In genomic region chr17:27643101-27643500, GRCm38 (mm10) we compare ENCODE assay signal across 11 mouse cellular contexts. TPM values are rescaled to one million over a fixed set of nuclear protein-coding genes. Genes with fewer than 3 reads are reported as not detected.
DNase-seq lines count a peak whose midpoint lies in the region; ATAC-seq and TF ChIP-seq lines count a peak whose summit lies in the region.
"Had no signal": no experiment of that assay in that cellular context is flagged by ENCODE, and none has a peak within 500 bp of the region (broad histone marks: within the 10 kb centered on the region; RNA-seq: fewer than 3 reads in every experiment).

No protein-coding gene starts in this region.

- no peaks in the 10 kb centered on the region for H3K9me3 ChIP-seq in forebrain, embryonic 13.5 days (replicated peaks)
- no peaks in the 10 kb centered on the region for H3K9me3 ChIP-seq in forebrain, embryonic 11.5 days (ENCODE audit: control insufficient read depth, low read length)
- H3K9me3 ChIP-seq in hindbrain, embryonic 10.5 days = no peaks in the 10 kb centered on the region
- H3K9me3 ChIP-seq in midbrain, postnatal 0 days (ENCODE audit: low read length) = no peaks in the 10 kb centered on the region

- H3K27me3 ChIP-seq in forebrain, embryonic 13.5 days = no peaks in the 10 kb centered on the region
- no peaks in the 10 kb centered on the region for H3K27me3 ChIP-seq in forebrain, embryonic 11.5 days (ENCODE audit: control insufficient read depth, insufficient read depth, low read length)
- no peaks in the 10 kb centered on the region for H3K27me3 ChIP-seq in hindbrain, embryonic 10.5 days (ENCODE audit: insufficient read depth, poor library complexity, severe bottlenecking)
- H3K27me3 ChIP-seq in midbrain, postnatal 0 days (ENCODE audit: insufficient read depth, low read length) = no peaks in the 10 kb centered on the region

- H3K4me1 ChIP-seq in forebrain, embryonic 13.5 days = peaks cover 10% of the 10 kb centered on the region
- H3K4me1 ChIP-seq in forebrain, embryonic 11.5 days (replicated peaks; ENCODE audit: control insufficient read depth, insufficient read depth, low read length) = no peaks in the 10 kb centered on the region
- H3K4me1 ChIP-seq in hindbrain, embryonic 10.5 days (replicated peaks) = peaks cover 16% of the 10 kb centered on the region
- no peaks in the 10 kb centered on the region for H3K4me1 ChIP-seq in midbrain, postnatal 0 days (ENCODE audit: insufficient read depth, low read length)

- no peak for TF ChIP-seq CTCF in midbrain, postnatal 0 days (IDR thresholded peaks at IDR 0.05)

- no peaks in the 10 kb centered on the region for H3K36me3 ChIP-seq in forebrain, embryonic 13.5 days (ENCODE audit: poor library complexity, severe bottlenecking)
- H3K36me3 ChIP-seq in forebrain, embryonic 11.5 days (ENCODE audit: control insufficient read depth, insufficient read depth, low read length) = no peaks in the 10 kb centered on the region
- H3K36me3 ChIP-seq in hindbrain, embryonic 10.5 days = no peaks in the 10 kb centered on the region
- no peaks in the 10 kb centered on the region for H3K36me3 ChIP-seq in midbrain, postnatal 0 days (ENCODE audit: insufficient read depth, low read length)

- intact Hi-C loops in gastrocnemius, postnatal 36 days (cut with DNase I) = no loop called here

- peak overlapping the region; percentile 35 for H3K4me2 ChIP-seq in forebrain, embryonic 13.5 days
- H3K4me2 ChIP-seq in forebrain, embryonic 11.5 days (ENCODE audit: low read depth, low read length, severe bottlenecking) = no peak overlapping the region
- H3K4me2 ChIP-seq in midbrain, postnatal 0 days (ENCODE audit: low read depth, low read length, poor library complexity, severe bottlenecking) = no peak overlapping the region

- ATAC-seq in forebrain, embryonic 13.5 days = peak; percentile 56; the same call in 1 of the 2 replicates
- ATAC-seq in forebrain, embryonic 11.5 days (replicated peaks; ENCODE audit: low FRiP score) = no peak
- no peak for ATAC-seq in midbrain, postnatal 0 days (ENCODE audit: low FRiP score)

- 43% methylated on average over 6 of the region's 6 CpGs for WGBS in forebrain, embryonic 13.5 days
- WGBS in forebrain, embryonic 11.5 days = 59% methylated on average over 6 of the region's 6 CpGs
- WGBS in hindbrain, embryonic 10.5 days = 42% methylated on average over 6 of the region's 6 CpGs
- WGBS in midbrain, postnatal 0 days = 42% methylated on average over 6 of the region's 6 CpGs

- no peak for DNase-seq in forebrain, embryonic 11.5 days (ENCODE audit: low spot score)
- peak; percentile 92 for DNase-seq in brain, adult 2 months (ENCODE audit: low read depth, low spot score)
- DNase-seq in hindbrain, embryonic 10.5 days (ENCODE audit: low spot score) = no peak
- DNase-seq in midbrain, postnatal 0 days (ENCODE audit: low spot score) = peak; percentile 69
- no peak for DNase-seq in ovary, adult 18-20 months (ENCODE audit: low spot score)
- no peak for DNase-seq in adrenal gland, adult 2 months
- DNase-seq in gastrocnemius, postnatal 36 days = no peak

- H3K4me3 ChIP-seq in forebrain, embryonic 13.5 days = no peak overlapping the region
- H3K4me3 ChIP-seq in forebrain, embryonic 11.5 days (ENCODE audit: low read depth, low read length) = no peak overlapping the region
- H3K4me3 ChIP-seq in hindbrain, embryonic 10.5 days = no peak overlapping the region
- H3K4me3 ChIP-seq in midbrain, postnatal 0 days (ENCODE audit: low read depth, low read length) = no peak overlapping the region
- H3K4me3 ChIP-seq: erythroblast, embryonic 14.5 days had no signal

- peak overlapping the region; percentile 86 for H3K27ac ChIP-seq in forebrain, embryonic 13.5 days
- no peak overlapping the region for H3K27ac ChIP-seq in forebrain, embryonic 11.5 days (ENCODE audit: low read depth, low read length)
- peak overlapping the region; percentile 76 for H3K27ac ChIP-seq in hindbrain, embryonic 10.5 days
- H3K27ac ChIP-seq in midbrain, postnatal 0 days (ENCODE audit: low read depth, low read length) = peak overlapping the region; percentile 55

- 0 out of 2 replicates have a peak overlapping the region, but pooled peaks have one; percentile 40 for H3K9ac ChIP-seq in forebrain, embryonic 13.5 days
- no peak overlapping the region for H3K9ac ChIP-seq in forebrain, embryonic 11.5 days (ENCODE audit: low read length)
- H3K9ac ChIP-seq in midbrain, postnatal 0 days (replicated peaks; ENCODE audit: low read length, poor library complexity, severe bottlenecking) = no peak overlapping the region

RNA-seq across cellular contexts. Expression of gene Rps10, which starts 6.6 kb away (rescaled TPM):
- polyA plus RNA-seq in forebrain, embryonic 13.5 days (2015; fragmentation: Nextera tagmentation; extraction: Ambion mirVana) = 659 and 777 TPM in 2 replicates
- 803 and 835 TPM in 2 replicates for polyA plus RNA-seq in forebrain, embryonic 11.5 days (2014; fragmentation: Nextera tagmentation; extraction: Ambion mirVana)
- 827 and 832 TPM in 2 replicates for polyA plus RNA-seq in hindbrain, embryonic 10.5 days (2016; fragmentation: Nextera tagmentation; extraction: Ambion mirVana)
- total RNA-seq in midbrain, postnatal 0 days (2014; rRNA removed) = 1,349 and 1,717 TPM in 2 replicates
- polyA plus RNA-seq in midbrain, postnatal 0 days (2015; fragmentation: Nextera tagmentation; extraction: Ambion mirVana) = 447 and 461 TPM in 2 replicates
- total RNA-seq in adrenal gland, adult 2 months (2021) = 1,000 to 10,000 TPM; 1,036 to 1,116 TPM
- polyA plus RNA-seq in adrenal gland, adult 2 months (2012; rRNA removed) = 886 and 939 TPM in 2 replicates
- total RNA-seq in gastrocnemius, postnatal 36 days (2021) = 100 to 1,000 TPM; 294 to 354 TPM

RNA-seq across cellular contexts. Expression of gene RPS10-NUDT3, which starts 8.1 kb away (rescaled TPM):
- polyA plus RNA-seq in forebrain, embryonic 13.5 days (2015; fragmentation: Nextera tagmentation; extraction: Ambion mirVana) = not detected in 2 replicates
- not detected in 2 replicates for polyA plus RNA-seq in forebrain, embryonic 11.5 days (2014; fragmentation: Nextera tagmentation; extraction: Ambion mirVana)
- 0.86 TPM in 1 of 2 replicates, not detected in the other for polyA plus RNA-seq in hindbrain, embryonic 10.5 days (2016; fragmentation: Nextera tagmentation; extraction: Ambion mirVana)
- not detected in 2 replicates for total RNA-seq in midbrain, postnatal 0 days (2014; rRNA removed)
- not detected in 2 replicates for polyA plus RNA-seq in midbrain, postnatal 0 days (2015; fragmentation: Nextera tagmentation; extraction: Ambion mirVana)
- not detected for total RNA-seq in adrenal gland, adult 2 months (2021)
- not detected in 2 replicates for polyA plus RNA-seq in adrenal gland, adult 2 months (2012; rRNA removed)
- not detected for total RNA-seq in gastrocnemius, postnatal 36 days (2021)
- total RNA-seq: heart, postnatal 4 days had no signal
- polyA plus RNA-seq: erythroblast, embryonic 14.5 days; limb, embryonic 11.5 days had no signal

RNA-seq across cellular contexts. Expression of gene Pacsin1, which starts 12.2 kb away (rescaled TPM):
- polyA plus RNA-seq in forebrain, embryonic 13.5 days (2015; fragmentation: Nextera tagmentation; extraction: Ambion mirVana) = 14.8 and 18.2 TPM in 2 replicates
- 4.7 and 5.3 TPM in 2 replicates for polyA plus RNA-seq in forebrain, embryonic 11.5 days (2014; fragmentation: Nextera tagmentation; extraction: Ambion mirVana)
- polyA plus RNA-seq in hindbrain, embryonic 10.5 days (2016; fragmentation: Nextera tagmentation; extraction: Ambion mirVana) = 3.4 and 3.6 TPM in 2 replicates
- total RNA-seq in midbrain, postnatal 0 days (2014; rRNA removed) = 47.0 and 50.3 TPM in 2 replicates
- 85.2 and 87.6 TPM in 2 replicates for polyA plus RNA-seq in midbrain, postnatal 0 days (2015; fragmentation: Nextera tagmentation; extraction: Ambion mirVana)
- 1 to 10 TPM; 2.5 to 5.6 TPM for total RNA-seq in adrenal gland, adult 2 months (2021)
- polyA plus RNA-seq in adrenal gland, adult 2 months (2012; rRNA removed) = 3.0 and 3.8 TPM in 2 replicates
- total RNA-seq in gastrocnemius, postnatal 36 days (2021) = under 1 TPM; 0.18 to 0.59 TPM

RNA-seq across cellular contexts. Expression of gene Nudt3, which starts 19.8 kb away (rescaled TPM):
- polyA plus RNA-seq in forebrain, embryonic 13.5 days (2015; fragmentation: Nextera tagmentation; extraction: Ambion mirVana) = 191 and 196 TPM in 2 replicates
- polyA plus RNA-seq in forebrain, embryonic 11.5 days (2014; fragmentation: Nextera tagmentation; extraction: Ambion mirVana) = 50.5 and 56.8 TPM in 2 replicates
- polyA plus RNA-seq in hindbrain, embryonic 10.5 days (2016; fragmentation: Nextera tagmentation; extraction: Ambion mirVana) = 90.6 and 145 TPM in 2 replicates
- 280 and 286 TPM in 2 replicates for total RNA-seq in midbrain, postnatal 0 days (2014; rRNA removed)
- polyA plus RNA-seq in midbrain, postnatal 0 days (2015; fragmentation: Nextera tagmentation; extraction: Ambion mirVana) = 203 and 211 TPM in 2 replicates
- 100 to 1,000 TPM; 152 to 217 TPM for total RNA-seq in adrenal gland, adult 2 months (2021)
- 114 and 124 TPM in 2 replicates for polyA plus RNA-seq in adrenal gland, adult 2 months (2012; rRNA removed)
- total RNA-seq in gastrocnemius, postnatal 36 days (2021) = 100 to 1,000 TPM; 232 to 233 TPM

Comparison
In these comparisons a context has a peak if more than half of its experiments do, and no peak if none do; other contexts are left out.
1. DNase-seq: peak in brain, adult 2 months (single experiment) and midbrain, postnatal 0 days (single experiment); none in forebrain, embryonic 11.5 days (single experiment), hindbrain, embryonic 10.5 days (single experiment), ovary, adult 18-20 months (single experiment), adrenal gland, adult 2 months (single experiment) and gastrocnemius, postnatal 36 days (0 of 2).